Mouse (Mus musculus) heart, embryonic 11.5 days (tissue): Measurements from ENCODE around the gene Clta. TPM values are rescaled to one million over a fixed set of nuclear protein-coding genes. Genes with fewer than 3 reads are reported as not detected.

ENCODE experiments used
- ATAC-seq: fragments of 200-750 bp; cut with Nextera tagmentation; replicated peaks from 2 replicates; pipeline ENCODE4 v1.8.0; 2017; ENCODE audit warnings: moderate library complexity; ENCODE audit not compliant: insufficient number of reproducible peaks, low FRiP score, low TSS enrichment
- H3K27ac ChIP-seq: fragments of 300-500 bp; sonication (generic); 2 replicates; pipeline ENCODE4 v1.5.1; 2014; ENCODE audit warnings: mild to moderate bottlenecking, low read depth, low read length
- H3K27me3 ChIP-seq: fragments of 300-500 bp; sonication (generic); 2 replicates; pipeline ENCODE4 v1.6.1; 2014; ENCODE audit warnings: mild to moderate bottlenecking, low read length, mixed read lengths; ENCODE audit not compliant: control insufficient read depth, insufficient read depth
- H3K36me3 ChIP-seq: fragments of 300-500 bp; sonication (generic); 2 replicates; pipeline ENCODE4 v1.6.1; 2014; ENCODE audit warnings: mild to moderate bottlenecking, low read length, moderate library complexity, mixed read lengths; ENCODE audit not compliant: control insufficient read depth, insufficient read depth
- H3K4me1 ChIP-seq: fragments of 300-500 bp; sonication (generic); 2 replicates; pipeline ENCODE4 v1.6.1; 2014; ENCODE audit warnings: low read length; ENCODE audit not compliant: control insufficient read depth, insufficient read depth
- H3K4me2 ChIP-seq: fragments of 300-500 bp; sonication (generic); 2 replicates; pipeline ENCODE4 v1.6.1; 2014; ENCODE audit warnings: mild to moderate bottlenecking, moderate library complexity
- H3K4me3 ChIP-seq: fragments of 300-500 bp; sonication (generic); 2 replicates; pipeline ENCODE4 v1.5.1; 2014; ENCODE audit warnings: low read depth, low read length
- H3K9ac ChIP-seq: fragments of 300-500 bp; sonication (generic); 2 replicates; pipeline ENCODE4 v1.6.1; 2014; ENCODE audit warnings: mild to moderate bottlenecking, low read depth, low read length, moderate library complexity
- H3K9me3 ChIP-seq: fragments of 300-500 bp; sonication (generic); replicated peaks from 2 replicates; pipeline ENCODE4 v1.6.1; 2016; ENCODE audit warnings: low read length; ENCODE audit not compliant: control insufficient read depth
- WGBS: fragments of 180-500 bp; shearing (Covaris S2); extraction: QIAGEN DNeasy Blood & Tissue Kit; methylation state at CpG from one replicate; pipeline ENCODE4 v1.1.7; 2014; ENCODE audit not compliant: insufficient replicate concordance; 5-methylcytosine and 5-hydroxymethylcytosine counted together
- polyA plus RNA-seq: library from polyadenylated mRNA; unstranded; fragments of >200 nt; fragmentation: Nextera tagmentation; extraction: Ambion mirVana; gene quantifications from 2 replicates; pipeline ENCODE4 v1.2.1, GENCODE M21; 2014

Gene Clta
- polyA plus RNA-seq, 1 experiment from 2014 or later: 157 TPM

GRCm38 (mm10) chr4:44068736-44069135 lies 64.5 kb downstream of the Clta start:
- Histone ChIP-seq H3K4me1 (peaks cover 22% of the 10 kb centered on the region), H3K4me2 (peak overlapping the region; percentile 41), H3K36me3 (no peaks in the 10 kb centered on the region), H3K9ac (no peak overlapping the region), H3K9me3 (no peaks in the 10 kb centered on the region), H3K27ac (peak overlapping the region; percentile 80; the same call in 1 of the 2 replicates), H3K27me3 (no peaks in the 10 kb centered on the region), H3K4me3 (no peak overlapping the region)
- ATAC-seq: no peak
- 37% methylated on average over 9 of the region's 9 CpGs for WGBS

GRCm38 (mm10) chr4:44069411-44069810 lies 65.2 kb downstream of the Clta start:
- ATAC-seq: no peak
- peak overlapping the region; percentile 37; the same call in 1 of the 2 replicates for H3K27ac ChIP-seq
- no peak overlapping the region for H3K4me3 ChIP-seq
- 91% methylated on average over 4 of the region's 4 CpGs for WGBS
- no peaks in the 10 kb centered on the region for H3K36me3 ChIP-seq
- no peak overlapping the region for H3K9ac ChIP-seq
- no peaks in the 10 kb centered on the region for H3K9me3 ChIP-seq
- H3K4me1 ChIP-seq: peaks cover 22% of the 10 kb centered on the region
- no peak overlapping the region for H3K4me2 ChIP-seq
- H3K27me3 ChIP-seq: no peaks in the 10 kb centered on the region

DNA sequence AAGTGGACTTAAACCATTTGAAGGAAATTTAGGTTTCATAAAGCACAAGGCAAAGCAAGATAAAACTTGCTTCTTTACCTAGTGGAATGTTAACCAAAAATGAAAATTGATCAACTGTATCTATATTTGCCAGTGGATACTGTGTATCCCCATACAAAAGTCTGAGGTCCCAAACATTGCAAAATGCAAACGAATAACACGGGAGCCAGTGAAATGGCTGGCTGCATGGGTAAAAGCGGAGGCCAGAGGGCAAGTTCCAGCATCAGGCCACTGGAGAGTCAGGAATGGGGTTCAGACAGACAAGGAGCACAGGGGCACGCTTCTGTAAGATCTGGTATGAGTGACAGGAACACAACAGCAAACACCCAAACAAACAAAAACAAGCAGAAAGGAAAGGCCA lies 66.4 kb downstream of the Clta start:
- H3K27ac ChIP-seq: no peak overlapping the region
- 75% methylated on average over 4 of the region's 4 CpGs for WGBS
- H3K4me1 ChIP-seq: peaks cover 22% of the 10 kb centered on the region
- no peak for ATAC-seq
- no peaks in the 10 kb centered on the region for H3K9me3 ChIP-seq
- H3K4me3 ChIP-seq: peak overlapping the region; percentile 64
- H3K27me3 ChIP-seq: no peaks in the 10 kb centered on the region
- no peaks in the 10 kb centered on the region for H3K36me3 ChIP-seq
- peak overlapping the region; percentile 17; the same call in 1 of the 2 replicates for H3K9ac ChIP-seq
- H3K4me2 ChIP-seq: peak overlapping the region; percentile 78

DNA sequence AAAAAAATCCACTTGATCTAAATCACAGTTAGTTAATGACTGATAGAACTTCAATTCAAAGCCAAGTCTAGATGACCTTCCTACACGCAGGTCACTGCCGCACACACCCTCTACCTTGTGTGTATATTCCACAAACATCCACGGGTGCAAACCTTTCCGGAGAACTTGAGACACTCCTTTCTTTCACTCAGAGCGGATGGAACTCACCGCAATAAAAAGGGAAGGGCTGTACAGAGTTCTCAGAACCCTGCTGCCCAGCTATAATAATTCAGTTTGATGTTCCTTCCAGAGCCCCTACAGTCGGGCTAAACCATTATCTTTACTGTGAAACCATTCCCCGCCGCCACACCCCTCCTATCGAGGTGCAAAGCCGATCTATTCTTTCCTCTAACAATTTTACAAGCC lies 67.5 kb downstream of the Clta start:
- no peaks in the 10 kb centered on the region for H3K36me3 ChIP-seq
- peak overlapping the region; percentile 94 for H3K27ac ChIP-seq
- H3K4me2 ChIP-seq: peak overlapping the region; percentile 78
- ATAC-seq: no peak
- 8% methylated on average over 11 of the region's 11 CpGs for WGBS
- H3K27me3 ChIP-seq: no peaks in the 10 kb centered on the region
- H3K9ac ChIP-seq: peak overlapping the region; percentile 92
- H3K9me3 ChIP-seq: no peaks in the 10 kb centered on the region
- peak overlapping the region; percentile 64 for H3K4me3 ChIP-seq
- H3K4me1 ChIP-seq: peaks cover 22% of the 10 kb centered on the region

GRCm38 (mm10) chr4:44072146-44072872 lies 68.1 kb downstream of the Clta start:
- peaks cover 16% of the 10 kb centered on the region for H3K4me1 ChIP-seq
- peak overlapping the region; percentile 92 for H3K9ac ChIP-seq
- H3K36me3 ChIP-seq: no peaks in the 10 kb centered on the region
- no peaks in the 10 kb centered on the region for H3K9me3 ChIP-seq
- peak; percentile 93 for ATAC-seq
- H3K4me3 ChIP-seq: peak overlapping the region; percentile 64
- no peaks in the 10 kb centered on the region for H3K27me3 ChIP-seq
- H3K4me2 ChIP-seq: peak overlapping the region; percentile 78
- peak overlapping the region; percentile 94 for H3K27ac ChIP-seq
- WGBS: under 1% methylated on average over 70 of the region's 70 CpGs

- Histone ChIP-seq H3K9ac (peak overlapping the region; percentile 92), H3K36me3 (no peaks in the 10 kb centered on the region), H3K27ac (peak overlapping the region; percentile 94), H3K27me3 (no peaks in the 10 kb centered on the region), H3K4me1 (peaks cover 10% of the 10 kb centered on the region), H3K4me2 (peak overlapping the region; percentile 78), H3K4me3 (peak overlapping the region; percentile 64), H3K9me3 (no peaks in the 10 kb centered on the region)
- ATAC-seq: peak; percentile 66
- WGBS: 9% methylated on average over 9 of the region's 9 CpGs
Observed at GRCm38 (mm10) chr4:44072873-44073441, 68.7 kb downstream of the Clta start.

DNA sequence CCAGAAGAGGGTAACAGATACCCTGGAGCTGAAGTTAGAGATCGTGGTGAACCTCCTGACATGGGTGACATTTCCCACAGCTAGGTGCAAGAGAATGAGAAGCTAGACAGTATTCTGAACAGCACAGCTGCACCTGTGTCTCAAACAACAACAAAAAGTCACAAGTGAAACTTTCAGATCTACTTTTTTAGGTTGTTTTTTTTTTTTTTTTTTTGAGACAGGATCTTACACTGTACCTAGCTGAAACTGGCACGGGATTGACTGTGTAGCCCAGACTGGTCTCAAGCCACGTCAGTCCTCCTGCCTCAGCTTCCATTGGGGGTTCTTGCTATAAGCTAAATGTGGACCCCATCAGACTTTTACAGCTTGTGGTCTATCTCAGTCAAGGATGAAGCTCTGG lies 69.5 kb downstream of the Clta start:
- Histone ChIP-seq H3K9ac (no peak overlapping the region), H3K27me3 (no peaks in the 10 kb centered on the region), H3K4me2 (no peak overlapping the region), H3K27ac (no peak overlapping the region), H3K9me3 (no peaks in the 10 kb centered on the region), H3K4me1 (0 out of 2 replicates have a peak, but pooled peaks cover 8% of the 10 kb centered on the region), H3K4me3 (no peak overlapping the region), H3K36me3 (no peaks in the 10 kb centered on the region)
- 86% methylated on average over 3 of the region's 3 CpGs for WGBS
- no peak for ATAC-seq

- Histone ChIP-seq H3K36me3 (no peaks in the 10 kb centered on the region), H3K9me3 (no peaks in the 10 kb centered on the region), H3K27me3 (no peaks in the 10 kb centered on the region), H3K9ac (no peak overlapping the region), H3K4me2 (no peak overlapping the region), H3K27ac (no peak overlapping the region), H3K4me1 (0 out of 2 replicates have a peak, but pooled peaks cover 8% of the 10 kb centered on the region), H3K4me3 (no peak overlapping the region)
- ATAC-seq: no peak
- WGBS: 67% methylated on average over 4 of the region's 4 CpGs
Observed at GRCm38 (mm10) chr4:44074422-44074821, 70.2 kb downstream of the Clta start.
